Comparison of ENCODE assay signal across 10 mouse cellular contexts in genomic region chr9:65264959-65265358, GRCm38 (mm10). TPM values are rescaled to one million over a fixed set of nuclear protein-coding genes. Genes with fewer than 3 reads are reported as not detected.
DNase-seq lines count a peak whose midpoint lies in the region; ATAC-seq and TF ChIP-seq lines count a peak whose summit lies in the region.
"Had no signal": no experiment of that assay in that cellular context is flagged by ENCODE, and none has a peak within 500 bp of the region (broad histone marks: within the 10 kb centered on the region; RNA-seq: fewer than 3 reads in every experiment).

Gene Cilp (plus strand): TSS chr9:65265180.

- peaks cover 34% of the 10 kb centered on the region for H3K27me3 ChIP-seq in forebrain, embryonic 10.5 days (ENCODE audit: poor library complexity, severe bottlenecking)
- H3K27me3 ChIP-seq in forebrain, postnatal 0 days (ENCODE audit: insufficient read depth, low read length) = no peaks in the 10 kb centered on the region
- H3K27me3 ChIP-seq in kidney, embryonic 15.5 days = 0 out of 2 replicates have a peak, but pooled peaks cover 5% of the 10 kb centered on the region
- H3K27me3 ChIP-seq in stomach, embryonic 16.5 days (ENCODE audit: control insufficient read depth, insufficient read depth, low read length) = no peaks in the 10 kb centered on the region; the same call in 1 of the 2 replicates

- WGBS in forebrain, embryonic 10.5 days = 55% methylated on average over 5 of the region's 5 CpGs
- WGBS in forebrain, postnatal 0 days = 46% methylated on average over 5 of the region's 5 CpGs
- WGBS in kidney, embryonic 15.5 days = 29% methylated on average over 5 of the region's 5 CpGs
- WGBS in stomach, embryonic 16.5 days = 39% methylated on average over 5 of the region's 5 CpGs

- no peak within 1 kb of the TSS for H3K4me3 ChIP-seq in forebrain, embryonic 10.5 days
- H3K4me3 ChIP-seq in forebrain, postnatal 0 days (ENCODE audit: low read depth, low read length) = no peak within 1 kb of the TSS
- no peak within 1 kb of the TSS for H3K4me3 ChIP-seq in kidney, embryonic 15.5 days (replicated peaks)
- H3K4me3 ChIP-seq in stomach, embryonic 16.5 days (replicated peaks; ENCODE audit: low read length) = no peak within 1 kb of the TSS
- H3K4me3 ChIP-seq in layer of hippocampus, adult 2 months = no peak within 1 kb of the TSS
- H3K4me3 ChIP-seq: liver, embryonic 13.5 days had no signal

- peak within 1 kb of the TSS; percentile 73 for H3K27ac ChIP-seq in forebrain, embryonic 10.5 days
- no peak within 1 kb of the TSS for H3K27ac ChIP-seq in forebrain, postnatal 0 days (ENCODE audit: low read depth, low read length)
- H3K27ac ChIP-seq in kidney, embryonic 15.5 days = no peak within 1 kb of the TSS
- peak within 1 kb of the TSS; percentile 18; the same call in 1 of the 2 replicates for H3K27ac ChIP-seq in stomach, embryonic 16.5 days (ENCODE audit: low read length)
- no peak within 1 kb of the TSS for H3K27ac ChIP-seq in layer of hippocampus, adult 2 months
- H3K27ac ChIP-seq: liver, embryonic 13.5 days had no signal

- no peak for DNase-seq in forebrain, embryonic 10.5 days (ENCODE audit: extremely low spot score, low spot score)
- DNase-seq in forebrain, postnatal 0 days = no peak
- DNase-seq in kidney, adult 11 months = no peak
- peak; percentile 70 for DNase-seq in testis, postnatal 10 days (ENCODE audit: low spot score)
- DNase-seq in testis, postnatal 14 days (ENCODE audit: low spot score) = no peak
- DNase-seq in layer of hippocampus, adult 2 months (ENCODE audit: low spot score in 2 of 2) = no peak
- DNase-seq: liver, embryonic 13.5 days; thymus, postnatal 14 days had no signal

- H3K4me2 ChIP-seq in forebrain, postnatal 0 days (ENCODE audit: low read depth) = no peak within 1 kb of the TSS
- no peak within 1 kb of the TSS for H3K4me2 ChIP-seq in kidney, embryonic 15.5 days
- no peak within 1 kb of the TSS for H3K4me2 ChIP-seq in stomach, embryonic 16.5 days (ENCODE audit: low read depth, low read length)
- H3K4me2 ChIP-seq: liver, embryonic 13.5 days had no signal

- H3K4me1 ChIP-seq in forebrain, embryonic 10.5 days = peaks cover 49% of the 10 kb centered on the region
- H3K4me1 ChIP-seq in forebrain, postnatal 0 days (ENCODE audit: insufficient read depth) = 0 out of 2 replicates have a peak, but pooled peaks cover 2% of the 10 kb centered on the region
- H3K4me1 ChIP-seq in kidney, embryonic 15.5 days = peaks cover 28% of the 10 kb centered on the region
- H3K4me1 ChIP-seq in stomach, embryonic 16.5 days (ENCODE audit: control insufficient read depth, insufficient read depth, low read length) = peaks cover 15% of the 10 kb centered on the region
- H3K4me1 ChIP-seq: liver, embryonic 13.5 days had no signal

- ATAC-seq in forebrain, postnatal 0 days = no peak
- ATAC-seq in kidney, embryonic 15.5 days (replicated peaks; ENCODE audit: low FRiP score) = peak; percentile 58; the same call in 1 of the 2 replicates
- ATAC-seq in stomach, embryonic 16.5 days (ENCODE audit: insufficient read depth, low FRiP score) = peak; percentile 61

- no peak for TF ChIP-seq CTCF in forebrain, postnatal 0 days (IDR thresholded peaks at IDR 0.05; ENCODE audit: low read depth)
- no peak for TF ChIP-seq CTCF in layer of hippocampus, adult 2 months (conservative IDR thresholded peaks at IDR 0.05)

- no peaks in the 10 kb centered on the region for H3K9me3 ChIP-seq in forebrain, embryonic 10.5 days
- no peaks in the 10 kb centered on the region for H3K9me3 ChIP-seq in forebrain, postnatal 0 days (ENCODE audit: low read length)
- H3K9me3 ChIP-seq in kidney, embryonic 15.5 days (replicated peaks) = no peaks in the 10 kb centered on the region
- no peaks in the 10 kb centered on the region for H3K9me3 ChIP-seq in stomach, embryonic 16.5 days (replicated peaks; ENCODE audit: control insufficient read depth, low read length)
- H3K9me3 ChIP-seq: liver, embryonic 13.5 days had no signal

- H3K36me3 ChIP-seq in forebrain, embryonic 10.5 days (replicated peaks) = no peaks in the 10 kb centered on the region
- H3K36me3 ChIP-seq in forebrain, postnatal 0 days (ENCODE audit: insufficient read depth) = no peaks in the 10 kb centered on the region
- H3K36me3 ChIP-seq in kidney, embryonic 15.5 days = no peaks in the 10 kb centered on the region
- no peaks in the 10 kb centered on the region for H3K36me3 ChIP-seq in stomach, embryonic 16.5 days (ENCODE audit: control insufficient read depth, insufficient read depth, low read length)
- H3K36me3 ChIP-seq: liver, embryonic 13.5 days had no signal

- no peak within 1 kb of the TSS for H3K9ac ChIP-seq in forebrain, postnatal 0 days
- H3K9ac ChIP-seq in kidney, embryonic 15.5 days = no peak within 1 kb of the TSS
- H3K9ac ChIP-seq in stomach, embryonic 16.5 days (ENCODE audit: low read length) = no peak within 1 kb of the TSS; the same call in 1 of the 2 replicates
- H3K9ac ChIP-seq: liver, embryonic 13.5 days had no signal

RNA-seq across cellular contexts. Expression of gene Cilp, which starts in this region (rescaled TPM):
- 0.14 TPM in 1 of 2 replicates, not detected in the other for polyA plus RNA-seq in forebrain, embryonic 10.5 days (2016; fragmentation: Nextera tagmentation; extraction: Ambion mirVana)
- 0.14 and 0.46 TPM in 2 replicates for total RNA-seq in forebrain, postnatal 0 days (2014; rRNA removed)
- 0.09 and 0.16 TPM in 2 replicates for polyA plus RNA-seq in forebrain, postnatal 0 days (2015; fragmentation: Nextera tagmentation; extraction: Ambion mirVana)
- 0.66 and 1.1 TPM in 2 replicates for polyA plus RNA-seq in kidney, embryonic 15.5 days (2015; fragmentation: Nextera tagmentation; extraction: Ambion mirVana)
- polyA plus RNA-seq in stomach, embryonic 16.5 days (2015; fragmentation: Nextera tagmentation; extraction: Ambion mirVana) = 0.81 and 0.90 TPM in 2 replicates
- total RNA-seq in layer of hippocampus, adult 2 months (2021) = under 1 TPM in 1 of 2 experiments, not detected in 1; 0.26 TPM

Comparison
In these comparisons a context has a peak if more than half of its experiments do, and no peak if none do; other contexts are left out.
1. Peak in ATAC-seq and H3K27ac ChIP-seq in stomach, embryonic 16.5 days; RNA of the gene not detected or under 1 TPM.